Mouse (Mus musculus) liver, adult 10 weeks (tissue): ENCODE data around the gene H2-DMb2. TPM values are rescaled to one million over a fixed set of nuclear protein-coding genes. Genes with fewer than 3 reads are reported as not detected.

Experiments
- polyA plus RNA-seq: library from polyadenylated mRNA; stranded (reverse); fragments of 350-450 nt; fragmentation: Illumina TruSeq; extraction: RNeasy Lipid Tissue Mini Kit (QIAGEN cat#74804); gene quantifications from one replicate; pipeline ENCODE4 v1.2.3, GENCODE M21; 2014; ENCODE audit warnings: low read depth, low replicate concordance

The H2-DMb2 gene
- 0.64 TPM for polyA plus RNA-seq

DNA sequence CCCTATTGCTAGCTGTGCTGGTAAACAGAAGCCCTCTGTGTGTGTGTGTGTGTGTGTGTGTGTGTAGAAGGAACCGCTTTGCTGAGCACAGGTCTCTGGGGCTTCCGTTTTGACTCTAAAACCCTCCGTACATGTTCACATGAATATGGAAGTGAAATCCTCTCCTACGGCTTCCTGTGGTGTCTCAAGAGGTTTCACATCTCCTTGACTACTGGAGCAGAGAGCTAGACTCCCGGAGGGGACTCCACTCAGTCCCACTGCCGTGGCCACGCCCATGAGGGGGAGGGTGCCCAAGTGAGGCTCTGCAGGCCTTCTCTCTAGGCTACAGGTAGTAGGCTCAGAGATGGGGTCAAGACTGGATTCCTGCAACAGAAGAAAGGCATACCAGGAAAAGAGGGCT, at the start of gene H2-DMb2:
Gene H2-DMb2, plus strand, starts transcription at position 275 of the 400 bp plus-strand sequence.

DNA sequence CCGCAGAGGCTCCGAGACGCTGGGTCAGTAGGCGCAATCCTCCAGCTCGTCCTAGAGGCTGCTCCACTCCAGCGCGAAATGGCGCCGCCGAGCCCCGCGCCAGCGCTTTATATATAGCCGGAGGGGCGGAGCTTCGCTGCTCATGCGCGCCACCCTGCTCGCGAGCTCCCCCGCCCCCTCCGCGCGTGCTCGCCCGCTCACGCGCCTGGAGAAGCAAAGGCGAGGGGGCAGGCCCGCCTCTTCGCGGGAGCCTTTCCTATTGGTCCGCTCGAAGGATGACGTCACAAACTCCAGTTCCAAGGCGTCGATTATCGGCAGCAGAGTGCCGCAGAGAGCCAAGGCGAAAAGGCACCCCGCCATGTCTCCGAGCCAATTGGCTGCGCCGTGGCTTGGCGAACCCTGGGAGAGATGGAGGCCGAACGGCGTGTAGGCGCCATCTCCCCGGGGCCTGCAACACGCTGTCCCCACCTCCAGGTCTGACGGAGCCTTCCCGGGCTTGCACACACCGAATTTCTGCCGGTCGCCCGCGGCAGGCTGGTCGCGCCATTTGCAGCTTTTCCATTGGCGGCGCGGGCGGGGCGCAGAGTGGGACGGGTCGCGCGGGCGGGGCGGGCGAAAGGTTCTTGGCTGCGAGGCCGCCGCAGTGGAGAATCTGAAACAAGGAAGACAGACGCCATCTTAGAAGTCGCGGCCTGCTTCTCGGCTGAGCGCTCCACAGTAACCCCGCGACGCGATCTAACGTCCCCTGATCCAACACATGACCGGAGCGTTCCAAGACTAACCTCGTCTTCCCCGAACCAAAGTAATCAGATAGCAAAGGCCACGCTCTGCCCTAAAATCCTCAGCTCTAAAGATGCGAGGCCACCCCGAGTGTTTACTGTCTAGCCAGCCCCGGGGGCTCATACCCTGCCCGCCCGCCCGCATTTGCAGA, 23.6 kb upstream of the H2-DMb2 start, which contains the start of gene H2-DMa:
Gene H2-DMa, plus strand, starts transcription at position 293 of the 931 bp plus-strand sequence.

DNA sequence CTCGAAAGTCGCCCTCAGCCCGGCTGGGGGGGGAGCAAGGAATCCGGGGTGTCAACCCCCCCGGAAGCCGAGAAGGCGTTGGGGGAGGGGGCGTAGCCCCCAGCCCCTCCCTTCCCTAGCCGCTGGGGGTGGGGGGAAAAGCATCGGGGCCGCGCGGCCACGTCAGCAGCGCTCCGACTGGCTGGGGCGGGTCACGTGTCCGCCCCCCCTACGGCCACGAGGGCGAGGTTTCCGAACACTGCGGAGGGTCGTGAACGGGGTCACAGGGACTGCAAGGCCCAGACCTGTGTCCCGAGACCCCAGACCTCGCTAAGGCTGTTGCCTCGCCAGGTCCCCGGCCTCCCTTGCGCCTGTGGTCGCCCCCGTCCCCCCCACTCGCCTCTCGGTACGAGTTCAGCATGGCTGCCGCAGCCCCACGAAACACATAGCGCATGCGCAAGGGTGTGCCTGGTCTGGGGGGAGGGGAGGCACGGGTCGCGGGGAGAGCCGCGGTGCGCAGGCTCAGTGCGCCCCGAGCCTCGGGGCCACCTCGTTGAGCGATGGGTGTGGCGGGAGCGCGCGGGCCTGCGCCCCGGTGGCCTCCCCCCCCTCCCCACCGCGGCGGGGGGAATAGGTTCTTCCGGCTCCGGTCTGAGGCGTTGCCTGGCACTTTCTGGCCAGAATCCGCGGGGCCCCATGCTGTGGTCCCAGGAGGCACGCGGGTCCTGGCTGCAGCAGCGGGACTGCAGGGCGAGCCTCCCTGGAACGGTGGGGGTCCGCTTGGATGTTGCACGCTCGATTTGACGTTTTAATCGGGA, 20.7 kb upstream of the H2-DMb2 start, which contains the start of gene Brd2:
Gene Brd2, minus strand, starts transcription at position 447 of the 797 bp plus-strand sequence.

DNA sequence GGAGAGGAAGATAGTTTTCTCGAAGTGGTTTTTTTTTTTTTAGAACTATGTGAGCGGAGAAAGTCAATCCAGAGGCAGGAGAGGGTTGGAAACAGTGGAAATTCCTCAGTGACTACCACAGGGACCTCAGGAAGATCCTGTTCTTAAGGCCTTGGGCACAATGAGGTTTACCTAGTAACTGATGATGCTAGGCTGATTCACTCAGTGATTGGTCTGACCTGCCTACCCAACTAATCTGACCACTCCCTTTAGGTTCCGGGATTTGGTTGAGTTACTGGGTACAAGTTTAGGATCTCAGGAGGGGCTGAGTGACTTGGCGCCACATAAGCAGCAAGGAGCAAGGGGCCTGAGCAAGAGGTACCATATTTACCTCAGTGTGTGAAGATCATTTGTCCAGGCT, 9.8 kb downstream of the H2-DMb2 start, which contains the start of gene H2-DMb1:
Gene H2-DMb1, plus strand, starts transcription at position 150 of the 400 bp plus-strand sequence.

DNA sequence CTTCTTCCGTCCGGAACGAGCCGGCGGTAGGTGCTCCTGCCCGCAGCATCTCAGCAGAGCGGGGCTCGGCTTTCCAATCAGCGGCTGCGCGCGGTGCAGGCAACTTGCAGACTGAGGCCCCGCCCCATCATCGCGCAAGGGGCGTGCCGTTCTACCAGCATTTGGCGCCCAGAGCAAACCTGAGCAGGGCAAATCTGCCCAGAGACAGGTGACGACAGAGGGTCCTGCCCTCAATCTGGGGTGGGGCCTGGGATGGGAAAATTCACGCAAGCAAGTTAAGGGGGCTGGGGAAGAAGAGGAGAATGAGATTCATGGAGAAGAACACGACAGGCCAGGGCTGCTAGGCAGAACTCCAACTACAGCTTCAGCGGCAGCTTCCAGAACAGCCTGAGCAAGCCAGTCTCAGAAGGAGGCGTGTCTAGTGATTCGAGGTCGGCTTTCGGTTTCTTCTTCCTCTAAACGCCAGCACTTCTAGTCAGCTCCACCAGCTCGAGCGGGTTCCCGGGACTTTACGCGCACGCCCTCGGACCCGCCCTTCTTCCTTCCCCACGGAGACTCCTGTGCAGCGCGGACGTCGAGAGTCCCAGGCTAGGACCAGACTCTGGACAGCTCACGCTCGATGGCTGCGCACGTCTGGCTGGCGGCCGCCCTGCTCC, 44.3 kb downstream of the H2-DMb2 start, which contains the start of the genes Tap1 and Psmb9:
Gene Tap1, plus strand, starts transcription at position 293 of the 656 bp plus-strand sequence.
Gene Psmb9, minus strand, starts transcription at position 504 of the 656 bp plus-strand sequence.

DNA sequence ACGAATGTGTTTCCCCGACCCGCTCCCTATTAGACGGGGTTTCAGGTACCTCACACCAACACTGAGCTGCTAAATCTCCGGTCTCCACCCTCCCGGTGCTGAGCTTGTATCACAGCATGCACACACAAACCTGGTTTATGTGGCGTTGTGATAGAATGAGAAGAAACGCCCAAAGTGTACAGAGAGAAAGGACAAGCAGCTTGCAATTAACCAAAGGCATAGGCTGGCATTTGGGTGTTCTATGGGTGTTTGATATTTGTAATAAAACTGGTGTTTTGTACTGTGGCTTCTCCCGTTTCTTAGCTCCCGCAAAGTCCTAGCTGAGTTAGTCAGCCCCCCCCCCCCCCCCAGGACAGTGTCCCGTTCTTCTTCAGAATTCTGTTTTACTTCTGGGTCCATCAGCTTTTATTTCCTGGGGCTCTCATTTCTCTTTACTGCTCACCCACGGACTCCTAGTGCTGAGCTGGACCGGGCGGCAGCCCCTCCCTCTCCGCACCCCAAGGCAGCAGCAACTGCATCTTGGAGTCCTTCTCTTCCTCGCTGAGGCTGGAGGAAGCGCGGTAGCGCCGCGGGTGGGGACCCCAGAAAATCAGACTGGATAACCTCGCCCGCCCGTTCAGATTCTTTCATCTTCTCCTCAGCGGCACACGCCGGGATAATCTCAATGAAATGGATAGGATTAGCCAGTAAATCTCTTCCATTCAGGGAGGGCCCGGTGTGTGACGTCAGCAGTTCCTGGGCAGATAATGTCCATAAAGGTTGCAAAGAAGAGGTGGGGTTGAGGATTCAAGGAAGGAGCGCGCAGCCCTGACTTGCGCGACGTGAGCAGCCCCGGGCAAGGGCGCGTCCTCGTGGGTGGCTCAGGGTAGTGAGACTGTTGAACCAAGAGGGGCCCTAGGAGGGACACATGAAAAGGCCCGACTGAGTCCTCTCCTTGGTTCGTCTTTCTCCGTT, 54.1 kb downstream of the H2-DMb2 start, which contains the start of gene Psmb8:
Gene Psmb8, plus strand, starts transcription at position 781 of the 954 bp plus-strand sequence.

Other genes starting within 250 kb of the H2-DMb2 start
- not detected for gene Platr17, start 238.2 kb upstream of the H2-DMb2 start, polyA plus RNA-seq
- 3.7 TPM for gene Daxx, start 233.9 kb upstream of the H2-DMb2 start, polyA plus RNA-seq
- gene Tapbp, start 227.4 kb upstream of the H2-DMb2 start, polyA plus RNA-seq = 29.5 TPM
- 1.7 TPM for gene Zbtb22, start 227.4 kb upstream of the H2-DMb2 start, polyA plus RNA-seq
- 0.64 TPM for gene Rgl2, start 213.8 kb upstream of the H2-DMb2 start, polyA plus RNA-seq
- gene Pfdn6, start 203.0 kb upstream of the H2-DMb2 start, polyA plus RNA-seq = 12.6 TPM
- 1.2 TPM for gene Wdr46, start 202.6 kb upstream of the H2-DMb2 start, polyA plus RNA-seq
- not detected for gene B3galt4, start 191.8 kb upstream of the H2-DMb2 start, polyA plus RNA-seq
- gene Vps52, start 187.5 kb upstream of the H2-DMb2 start, polyA plus RNA-seq = 3.0 TPM
- 51.8 TPM for gene Rps18, start 187.3 kb upstream of the H2-DMb2 start, polyA plus RNA-seq
- gene H2-K1, start 143.0 kb upstream of the H2-DMb2 start, polyA plus RNA-seq = 848 TPM
- 1.8 TPM for gene Ring1, start 118.6 kb upstream of the H2-DMb2 start, polyA plus RNA-seq
- 13.3 TPM for gene H2-Ke6, start 115.2 kb upstream of the H2-DMb2 start, polyA plus RNA-seq
- 3.2 TPM for gene Slc39a7, start 111.6 kb upstream of the H2-DMb2 start, polyA plus RNA-seq
- 1.4 TPM for gene Rxrb, start 111.5 kb upstream of the H2-DMb2 start, polyA plus RNA-seq
- gene Col11a2, start 103.9 kb upstream of the H2-DMb2 start, polyA plus RNA-seq = not detected
- not detected for gene H2-Oa, start 51.0 kb upstream of the H2-DMb2 start, polyA plus RNA-seq
- 1.2 TPM for gene H2-DMa, start 23.8 kb upstream of the H2-DMb2 start, polyA plus RNA-seq
- gene Brd2, start 20.7 kb upstream of the H2-DMb2 start, polyA plus RNA-seq = 94.0 TPM
- 2.6 TPM for gene H2-DMb1, start 9.8 kb downstream of the H2-DMb2 start, polyA plus RNA-seq
- 2.8 TPM for gene Tap1, start 44.2 kb downstream of the H2-DMb2 start, polyA plus RNA-seq
- gene Psmb9, start 44.5 kb downstream of the H2-DMb2 start, polyA plus RNA-seq = 6.2 TPM
- gene Psmb8, start 54.4 kb downstream of the H2-DMb2 start, polyA plus RNA-seq = 3.0 TPM
- 1.1 TPM for gene Tap2, start 60.2 kb downstream of the H2-DMb2 start, polyA plus RNA-seq
- gene H2-Ob, start 95.6 kb downstream of the H2-DMb2 start, polyA plus RNA-seq = 1.2 TPM
- 18.9 TPM for gene H2-Ab1, start 114.4 kb downstream of the H2-DMb2 start, polyA plus RNA-seq
- 22.0 TPM for gene H2-Aa, start 144.5 kb downstream of the H2-DMb2 start, polyA plus RNA-seq
- 3.5 TPM for gene H2-Eb1, start 162.6 kb downstream of the H2-DMb2 start, polyA plus RNA-seq
- 0.11 TPM for gene H2-Eb2, start 182.4 kb downstream of the H2-DMb2 start, polyA plus RNA-seq
- not detected for gene Btnl2, start 211.5 kb downstream of the H2-DMb2 start, polyA plus RNA-seq
- not detected for gene Btnl1, start 233.8 kb downstream of the H2-DMb2 start, polyA plus RNA-seq